Mouse (Mus musculus): ENCODE results near the gene Hist1h2ad. TPM values are rescaled to one million over a fixed set of nuclear protein-coding genes. Genes with fewer than 3 reads are reported as not detected.

Hist1h2ad gene
- polyA plus RNA-seq (2012; rRNA removed): 2.5 and 3.6 TPM in 2 replicates

GRCm38 (mm10) chr13:23573898-23574524, at the start of gene Hist1h2ad, which contains the start of gene Hist1h2bf:
Gene Hist1h2ad (plus strand): TSS chr13:23574381.
Gene Hist1h2bf (minus strand): TSS chr13:23574196.

GRCm38 (mm10) chr13:23530901-23531875, 43.0 kb upstream of the Hist1h2ad start, which contains the start of gene Hist1h4h:
Gene Hist1h4h (plus strand): TSS chr13:23531050.

GRCm38 (mm10) chr13:23533560-23534367, 40.4 kb upstream of the Hist1h2ad start, which contains the start of gene Hist1h2af:
Gene Hist1h2af (plus strand): TSS chr13:23533906.

GRCm38 (mm10) chr13:23535137-23536075, 38.8 kb upstream of the Hist1h2ad start, which contains the start of gene Hist1h3g:
Gene Hist1h3g (plus strand): TSS chr13:23535422.

GRCm38 (mm10) chr13:23542999-23543607, 31.1 kb upstream of the Hist1h2ad start, which contains the start of gene Hist1h2bh:
Gene Hist1h2bh (minus strand): TSS chr13:23543392.

GRCm38 (mm10) chr13:23543965-23544786, 30.0 kb upstream of the Hist1h2ad start, which contains the start of gene Hist1h3f:
Gene Hist1h3f (plus strand): TSS chr13:23544052.

GRCm38 (mm10) chr13:23551146-23551834, 22.9 kb upstream of the Hist1h2ad start, which contains the start of gene Hist1h4f:
Gene Hist1h4f (minus strand): TSS chr13:23551648.

GRCm38 (mm10) chr13:23552962-23553361, 21.2 kb upstream of the Hist1h2ad start, which contains the start of gene Hist1h1d:
Gene Hist1h1d (plus strand): TSS chr13:23553262.

GRCm38 (mm10) chr13:23561883-23562659, 12.1 kb upstream of the Hist1h2ad start, which contains the start of gene Hist1h3e:
Gene Hist1h3e (minus strand): TSS chr13:23562369.

GRCm38 (mm10) chr13:23571022-23571503, 3.1 kb upstream of the Hist1h2ad start, which contains the start of the genes Hist1h2ae and Hist1h2bg:
Gene Hist1h2ae (minus strand): TSS chr13:23571220.
Gene Hist1h2bg (plus strand): TSS chr13:23571396.

GRCm38 (mm10) chr13:23575271-23575851, 1.2 kb downstream of the Hist1h2ad start, which contains the start of gene Hist1h3d:
Gene Hist1h3d (plus strand): TSS chr13:23575763.

GRCm38 (mm10) chr13:23581408-23582218, 7.4 kb downstream of the Hist1h2ad start, which contains the start of gene Hist1h4d:
Gene Hist1h4d (plus strand): TSS chr13:23581598.

GRCm38 (mm10) chr13:23620733-23621531, 46.8 kb downstream of the Hist1h2ad start, which contains the start of gene Hist1h2be:
Gene Hist1h2be (minus strand): TSS chr13:23621124.

GRCm38 (mm10) chr13:23622175-23622671, 48.0 kb downstream of the Hist1h2ad start, which contains the start of gene Hist1h1e:
Gene Hist1h1e (minus strand): TSS chr13:23622558.

